Mouse (Mus musculus) CD4-positive, CD25-positive, alpha-beta regulatory T cell, adult 2 months (primary cell): Measurements from ENCODE around the gene Susd4.

Source experiments
- DNase-seq: peaks from one replicate; pipeline ENCODE4 v3.0.0-alpha.2; 2012; ENCODE audit warnings: low read depth, low spot score

The Susd4 gene

DNA sequence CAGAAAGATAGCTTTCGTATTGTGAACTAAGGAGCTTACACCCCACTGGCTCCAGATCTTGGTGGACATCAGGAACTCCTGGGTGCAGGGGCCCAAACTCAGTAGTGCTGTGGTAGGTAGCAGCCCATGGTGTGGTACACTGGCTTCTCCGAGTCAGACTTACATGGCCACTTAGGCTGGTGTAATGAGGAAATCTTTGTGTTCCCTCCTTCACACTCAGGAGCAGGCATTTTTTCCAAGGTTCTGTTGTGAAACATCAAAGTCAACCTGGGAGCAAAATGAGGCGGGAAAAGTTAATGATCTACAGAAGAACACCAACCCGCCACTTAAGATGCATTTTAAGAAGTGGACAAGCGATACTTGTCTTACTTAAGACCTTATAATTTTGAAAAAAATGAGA is 21.8 kb downstream of the Susd4 start:
- DNase-seq: no peak

DNA sequence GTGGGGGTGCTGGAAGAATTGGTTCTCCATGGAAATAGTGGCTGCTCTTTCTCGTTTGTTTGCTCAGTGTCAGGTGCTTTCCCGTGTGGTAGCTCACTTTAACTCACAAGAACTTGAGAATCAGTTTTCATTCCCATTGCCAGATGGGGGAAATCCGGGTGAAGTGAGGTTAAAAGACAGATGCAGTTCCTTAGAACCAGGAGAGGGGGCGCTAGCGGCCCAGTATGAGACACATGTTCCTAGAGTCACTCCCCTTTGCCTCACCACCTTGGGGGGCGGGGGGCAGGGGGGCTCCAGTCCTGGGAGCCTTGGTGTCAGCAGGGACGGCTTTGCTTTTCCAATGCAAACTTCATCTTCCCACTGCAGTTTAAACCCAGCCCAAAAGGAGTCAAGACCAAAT is 23.4 kb downstream of the Susd4 start:
- DNase-seq: no peak

DNA sequence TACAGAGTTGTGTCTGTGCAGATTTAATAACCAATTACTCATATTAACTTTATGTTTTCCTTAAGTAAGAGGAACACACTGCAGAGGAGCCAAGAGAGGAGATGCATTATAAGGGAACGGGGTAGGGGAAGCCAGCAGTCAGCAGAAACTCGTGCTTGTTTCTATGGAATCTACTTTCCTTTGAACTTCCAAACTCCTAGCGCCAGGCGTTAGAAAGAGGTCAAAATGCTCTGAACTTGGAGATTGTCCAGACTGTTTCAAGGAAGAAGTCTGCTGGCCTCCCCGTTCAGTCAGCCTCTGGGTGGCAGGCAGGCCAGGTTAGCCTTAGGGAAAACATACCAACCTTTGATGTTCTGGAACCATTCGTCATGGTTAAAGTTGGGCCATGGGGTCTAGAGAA is 25.2 kb downstream of the Susd4 start:
- no peak for DNase-seq

DNA sequence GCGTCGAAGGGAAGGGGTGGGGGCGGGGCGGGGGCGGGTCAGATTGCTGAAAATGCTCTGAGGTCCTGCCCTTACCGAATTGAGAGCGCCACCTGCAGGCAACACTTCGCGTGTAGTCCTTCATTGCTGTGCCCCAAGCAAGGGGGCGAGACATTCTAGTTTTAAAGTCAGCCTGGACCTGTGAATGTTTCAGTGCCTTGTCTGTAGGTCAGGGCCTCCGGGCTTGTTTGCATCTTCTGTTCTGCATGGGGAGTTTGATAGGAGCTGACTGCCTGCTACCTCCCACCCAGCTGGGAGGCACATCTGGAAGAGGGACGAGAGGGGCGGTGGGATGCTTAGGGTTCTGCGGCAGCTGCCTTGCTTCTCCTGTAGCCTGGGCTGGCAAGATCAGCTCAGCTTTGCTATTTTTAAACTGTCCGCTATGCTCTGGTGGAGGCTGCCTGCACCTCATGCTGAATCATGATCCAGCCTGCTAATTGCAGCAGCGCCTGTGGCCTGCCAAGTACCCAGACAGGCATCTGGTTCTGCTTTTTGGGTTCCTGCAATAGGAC is 28.9 kb downstream of the Susd4 start:
- peak; percentile 63 for DNase-seq

DNA sequence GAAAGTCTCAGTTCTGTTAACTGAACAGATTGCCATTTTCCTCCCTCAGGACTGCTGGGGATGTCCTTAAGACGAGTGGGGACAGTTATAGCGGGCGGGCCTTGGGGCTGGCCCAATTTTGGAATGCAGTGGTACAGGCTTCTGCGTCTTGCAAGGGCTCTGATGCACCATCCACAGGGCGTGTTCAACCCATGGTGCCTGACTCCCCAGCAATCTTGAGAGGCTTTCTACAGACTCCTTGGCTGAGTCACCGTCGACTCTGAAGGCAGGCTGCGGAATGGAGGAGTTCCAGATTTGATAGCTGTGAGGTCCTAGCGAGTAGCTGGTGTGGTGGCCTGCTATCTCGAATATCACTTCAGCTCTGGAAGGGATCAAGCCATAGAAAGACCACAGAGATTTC is 30.6 kb downstream of the Susd4 start:
- no peak for DNase-seq

DNA sequence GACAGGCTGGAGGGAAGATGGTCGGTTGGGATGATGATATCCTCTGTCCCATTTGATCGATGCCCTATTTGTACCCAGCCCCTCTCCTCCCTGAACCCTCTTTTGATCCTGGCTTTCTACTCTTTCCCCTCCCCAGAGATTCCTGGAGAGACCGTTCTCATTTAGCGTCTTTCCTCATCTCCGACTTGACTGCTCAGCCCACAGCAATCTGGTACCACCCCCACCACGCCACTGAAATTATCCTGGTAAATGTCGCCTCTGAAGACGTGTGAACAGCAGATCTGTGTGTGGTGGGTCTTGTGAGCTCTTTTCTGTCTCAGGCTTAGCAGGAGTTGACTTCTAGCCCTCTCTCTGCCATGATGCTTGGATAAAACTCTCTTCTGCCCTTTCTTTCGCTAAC is 31.0 kb downstream of the Susd4 start:
- no peak for DNase-seq

DNA sequence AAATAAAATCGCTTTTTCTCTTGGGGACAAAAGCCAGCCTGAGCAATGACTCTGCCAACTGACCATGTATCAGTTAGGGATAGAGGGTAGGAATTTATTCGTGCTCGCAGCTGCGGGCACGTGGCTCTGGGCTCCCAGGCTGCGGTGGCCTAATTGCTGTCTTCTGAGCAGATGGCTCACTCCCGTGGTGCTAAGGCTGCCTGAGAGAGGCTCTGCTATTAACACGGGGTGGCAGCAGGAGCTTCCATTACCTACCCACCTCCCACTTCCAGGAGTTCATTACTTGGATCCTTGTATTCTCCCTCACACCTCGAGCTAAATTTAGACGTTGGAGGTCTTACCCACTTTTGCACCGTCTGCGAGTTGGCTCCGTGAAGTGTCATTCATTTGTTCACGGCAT is 33.4 kb downstream of the Susd4 start:
- no peak for DNase-seq

DNA sequence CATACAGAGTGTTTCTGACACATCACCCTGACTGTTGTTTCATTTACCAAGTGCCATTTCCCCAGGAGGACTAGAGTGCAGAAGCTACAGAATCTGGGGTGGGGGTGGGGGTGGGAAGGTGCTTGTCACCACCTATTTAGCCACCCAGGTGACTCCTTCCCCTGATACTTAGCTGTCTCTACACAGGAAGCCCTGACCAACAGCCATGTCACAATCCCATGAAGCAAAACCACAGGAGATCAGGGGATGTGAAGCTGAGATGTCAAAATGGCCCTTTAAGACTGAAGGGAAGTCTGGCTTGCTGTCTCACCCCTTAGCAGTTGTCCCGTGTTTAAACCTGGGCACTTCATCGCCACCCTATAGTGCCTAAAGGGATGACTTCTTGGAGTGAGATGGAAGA is 37.9 kb downstream of the Susd4 start:
- DNase-seq: no peak

DNA sequence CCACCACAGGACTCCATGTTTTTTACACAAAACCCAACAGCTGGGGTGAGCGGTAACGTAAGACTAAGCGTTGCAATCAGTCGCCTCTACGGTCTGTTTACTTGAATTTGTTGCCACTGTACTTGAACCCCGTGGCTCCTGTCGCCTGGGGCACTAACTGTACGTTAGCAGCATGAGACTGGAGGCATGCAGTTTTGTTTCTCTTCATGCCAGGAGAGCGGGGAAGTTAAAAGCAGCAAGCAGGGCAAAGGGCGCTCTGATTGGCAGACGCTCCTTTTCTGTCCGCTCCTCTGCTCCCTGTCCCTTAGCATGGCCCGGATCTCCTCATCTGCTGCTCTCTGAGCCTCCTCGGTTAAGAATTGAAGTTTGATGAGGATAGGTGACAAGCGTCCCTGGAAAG is 39.2 kb downstream of the Susd4 start:
- DNase-seq: no peak

DNA sequence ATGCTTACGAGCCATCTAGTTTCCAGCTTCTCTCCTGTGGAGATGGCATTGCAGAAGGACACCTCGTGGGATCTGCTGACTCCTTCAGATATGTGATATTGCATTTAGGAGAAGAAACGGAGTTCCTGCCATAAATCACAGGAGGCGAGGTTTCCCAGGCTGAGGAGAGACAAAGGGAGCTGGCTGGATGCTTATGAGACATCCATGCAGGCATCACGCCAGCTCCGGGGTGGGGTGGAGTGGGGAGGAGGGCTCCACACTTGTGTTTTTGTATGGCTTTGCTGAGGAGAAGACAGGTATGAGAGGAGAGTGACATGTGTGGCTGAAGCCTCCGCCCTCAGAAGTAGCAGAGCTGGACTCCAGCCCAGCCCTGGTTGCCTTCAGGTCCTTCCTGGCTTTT is 50.3 kb downstream of the Susd4 start:
- DNase-seq: no peak

DNA sequence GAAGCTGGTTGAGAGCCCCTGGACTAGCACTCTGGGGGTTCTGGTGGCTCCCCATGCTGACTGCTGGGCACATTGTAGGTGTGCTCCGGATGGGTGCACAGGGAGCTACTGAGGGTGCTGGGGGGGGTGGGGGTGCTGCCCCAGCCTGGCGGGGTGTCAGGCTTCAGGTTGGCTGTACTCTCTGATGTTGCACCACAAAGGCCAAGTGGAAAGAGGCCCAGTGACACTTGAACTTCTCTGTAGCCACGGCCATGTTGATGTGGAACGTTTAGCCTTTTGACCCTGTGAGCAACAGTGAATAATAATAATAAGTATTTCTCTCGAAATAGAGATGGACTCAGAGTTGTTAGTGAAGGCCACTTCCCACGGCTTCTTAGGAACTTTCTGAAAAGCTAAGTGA is 50.9 kb downstream of the Susd4 start:
- DNase-seq: no peak

DNA sequence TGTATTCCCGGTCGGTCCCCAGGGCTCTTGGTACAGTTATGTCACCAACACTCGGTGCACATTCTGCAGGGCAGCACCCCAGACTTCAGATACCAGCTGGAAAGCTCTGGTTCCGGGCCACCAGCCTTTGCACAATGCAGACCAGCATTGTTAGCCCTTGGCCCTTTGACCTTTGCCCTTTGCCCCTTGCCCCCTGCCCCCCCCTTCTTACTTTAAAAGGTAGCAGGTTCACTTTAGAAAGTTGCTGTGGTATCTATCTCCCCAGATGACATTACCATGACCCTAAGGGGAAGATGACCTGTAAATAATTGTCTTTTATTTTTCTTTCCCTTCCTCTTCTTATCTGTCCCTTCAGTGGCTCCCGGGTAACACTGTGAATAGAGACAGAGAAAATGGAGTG is 53.4 kb downstream of the Susd4 start:
- no peak for DNase-seq

DNA sequence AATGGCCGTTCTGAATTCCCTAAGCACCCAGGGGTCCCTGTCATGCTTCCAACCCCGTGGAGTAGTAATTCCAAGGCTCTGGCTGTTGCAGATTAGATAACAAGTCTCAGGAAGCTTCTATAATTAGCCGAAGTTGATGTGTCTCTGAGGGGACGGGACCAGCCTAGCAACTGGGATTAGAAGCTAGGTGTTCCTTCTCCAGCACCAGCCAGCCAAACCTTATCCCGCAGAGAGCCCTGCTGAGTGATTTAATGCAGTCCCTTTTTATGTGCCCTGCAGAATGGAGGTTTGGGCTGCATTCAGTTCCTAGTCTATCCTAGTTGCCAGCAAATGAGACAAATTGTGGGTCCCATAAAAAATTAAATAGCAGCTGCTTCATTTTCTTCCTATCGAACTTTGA is 54.0 kb downstream of the Susd4 start:
- no peak for DNase-seq

DNA sequence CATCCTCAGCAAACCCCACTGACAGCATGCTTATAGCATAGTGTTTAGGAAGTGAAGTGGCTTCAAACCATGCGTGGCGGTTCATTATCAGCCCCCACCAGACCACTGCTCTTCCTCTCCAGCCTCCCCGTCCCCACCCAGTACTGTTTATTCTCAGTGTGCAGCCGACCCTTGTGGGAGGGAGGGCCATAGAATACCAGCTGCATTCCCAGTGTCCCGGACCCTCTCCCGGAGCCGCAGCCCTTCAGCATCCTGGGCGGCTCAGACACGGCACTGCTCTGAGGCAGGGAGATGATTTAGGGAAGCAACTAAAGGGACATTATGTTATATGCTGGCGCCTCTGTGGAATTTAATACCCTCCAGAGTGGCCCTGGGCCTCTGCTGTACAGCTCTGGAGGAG is 55.3 kb downstream of the Susd4 start:
- DNase-seq: no peak

DNA sequence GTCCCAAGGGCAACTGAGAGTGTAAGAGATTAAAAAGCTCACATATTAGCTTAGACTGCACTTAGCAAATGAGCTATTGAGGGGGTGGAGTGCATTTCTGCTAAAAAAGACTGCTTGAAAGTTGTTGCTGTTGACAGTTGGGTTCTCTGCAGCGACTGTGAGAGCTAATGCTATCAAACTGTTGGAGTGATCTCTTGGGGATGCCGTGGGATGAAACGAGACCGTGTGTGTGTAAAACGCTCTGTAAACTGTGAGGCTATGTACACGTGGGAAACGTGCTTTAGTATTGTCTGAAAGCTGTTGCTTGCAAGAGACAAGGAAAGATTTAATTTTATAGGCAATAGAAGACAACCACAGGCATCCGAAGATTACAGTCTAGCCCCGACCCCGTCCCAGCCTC is 59.1 kb downstream of the Susd4 start:
- no peak for DNase-seq

DNA sequence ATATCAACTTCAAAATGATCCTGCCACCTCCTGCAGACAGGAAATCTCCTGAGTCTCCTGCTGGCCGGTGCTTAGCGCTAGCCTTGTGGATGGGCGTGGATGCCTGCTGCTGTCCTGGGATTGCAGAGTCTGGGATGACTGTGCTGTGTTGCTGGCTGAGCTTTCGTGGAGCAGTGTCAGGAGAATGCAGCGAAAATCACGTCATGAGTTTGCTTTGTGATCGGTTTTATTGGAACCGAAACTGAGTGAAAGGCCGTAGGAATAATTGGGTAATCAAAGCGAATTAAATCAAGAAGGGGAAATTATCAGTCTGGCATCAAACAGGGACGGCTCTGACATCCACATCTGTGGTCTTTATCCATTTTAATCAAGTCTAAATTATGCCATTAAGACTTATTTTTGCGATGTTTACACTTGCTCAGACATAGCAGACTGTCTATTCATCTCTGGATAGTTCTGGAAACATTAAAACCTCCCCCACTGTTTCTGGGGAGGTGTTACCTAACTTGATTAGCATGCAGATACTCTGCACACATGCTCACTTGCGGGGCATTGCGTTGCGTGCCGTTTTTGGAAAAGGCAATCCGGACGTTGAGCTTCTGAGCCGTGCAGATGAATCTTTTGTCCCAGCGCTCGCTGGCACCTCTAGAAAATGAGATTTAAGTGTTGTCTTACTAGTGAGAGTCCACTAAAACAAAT is 60.2 kb downstream of the Susd4 start:
- no peak for DNase-seq

DNA sequence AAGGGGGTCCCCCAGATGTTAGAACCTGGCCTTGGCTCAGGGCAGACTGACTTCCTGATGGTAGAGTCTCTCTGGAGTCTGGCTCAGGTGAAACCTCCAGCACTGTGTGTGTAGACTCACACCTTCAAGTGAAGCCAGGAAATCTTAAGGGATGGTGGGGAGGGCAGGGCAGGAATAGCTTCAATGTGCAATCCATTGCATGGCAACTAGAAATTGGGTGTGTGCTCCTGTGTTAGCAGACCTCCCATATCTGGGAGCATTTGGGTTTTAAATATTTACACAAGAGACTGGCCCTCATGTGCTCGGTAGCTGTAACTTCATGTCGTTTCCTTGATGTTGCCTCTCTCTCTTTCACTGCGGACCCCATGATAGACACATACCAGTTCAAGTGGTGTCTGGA is 62.9 kb downstream of the Susd4 start:
- DNase-seq: no peak

DNA sequence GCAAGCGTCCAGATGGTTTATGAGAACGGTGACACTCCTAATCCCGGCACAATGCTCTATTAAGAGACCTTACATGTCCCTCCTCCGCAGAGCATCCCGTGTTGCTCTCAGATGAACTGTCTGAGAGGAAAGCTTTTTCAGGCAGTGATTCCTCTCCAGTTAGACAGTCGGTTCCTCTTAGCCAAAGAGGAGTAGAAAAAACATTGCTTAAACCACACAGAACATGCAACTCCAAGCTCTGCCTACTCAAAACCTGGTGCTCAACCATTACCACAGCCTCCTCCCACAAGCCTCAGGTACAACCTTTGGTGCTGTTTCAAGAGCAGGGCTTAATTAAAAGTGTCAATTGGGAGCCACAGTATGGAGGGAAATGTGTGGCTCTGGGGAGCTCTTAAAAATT is 74.4 kb downstream of the Susd4 start:
- DNase-seq: no peak

DNA sequence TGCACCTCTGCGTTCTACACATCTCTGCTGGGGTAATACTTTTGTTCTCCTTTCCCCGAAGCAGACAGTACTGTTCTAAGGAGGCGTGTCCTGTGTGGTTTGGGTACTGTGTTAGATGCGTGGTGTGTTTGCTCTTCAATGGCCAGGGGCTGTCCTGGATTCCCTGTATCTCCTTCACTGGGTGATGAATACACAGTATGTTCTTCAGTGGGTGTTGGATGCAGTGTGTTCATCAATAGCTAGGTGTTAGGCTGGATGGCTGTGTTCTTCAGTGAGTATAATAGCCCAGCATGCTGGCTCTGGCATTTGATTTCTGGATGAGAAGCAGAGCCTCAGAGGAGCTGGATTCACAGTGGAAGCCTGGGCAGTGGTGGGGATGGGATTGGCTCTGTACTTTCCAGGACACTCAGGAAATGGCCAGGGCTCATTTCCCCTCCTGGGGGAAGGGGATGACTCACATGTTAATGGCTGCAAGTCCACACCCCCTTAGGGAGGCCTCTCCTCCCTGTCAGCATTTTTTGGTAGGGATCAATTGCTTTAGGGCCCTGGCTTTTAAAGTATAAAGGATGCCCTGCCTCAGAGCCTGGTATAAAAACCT is 75.8 kb downstream of the Susd4 start:
- no peak for DNase-seq

DNA sequence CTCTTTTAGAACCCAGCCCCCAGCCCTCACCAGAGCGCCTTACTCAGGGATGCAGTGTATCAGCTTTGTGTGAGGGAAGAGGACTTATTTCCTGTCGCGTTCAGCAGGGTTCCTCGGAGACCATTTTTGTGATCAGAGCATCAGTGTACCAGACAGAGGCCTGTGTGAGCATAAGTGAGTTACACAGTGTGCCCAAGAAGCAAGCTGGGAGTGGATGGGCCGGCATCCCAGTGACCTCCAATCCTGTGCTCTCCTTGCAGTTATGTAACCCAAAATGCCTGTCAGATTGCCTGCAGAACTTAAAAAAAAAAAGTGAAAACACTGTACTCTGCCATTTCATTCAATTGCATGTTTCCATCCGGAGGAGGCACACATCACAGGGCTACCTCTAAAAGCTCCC is 76.4 kb downstream of the Susd4 start:
- DNase-seq: no peak

DNA sequence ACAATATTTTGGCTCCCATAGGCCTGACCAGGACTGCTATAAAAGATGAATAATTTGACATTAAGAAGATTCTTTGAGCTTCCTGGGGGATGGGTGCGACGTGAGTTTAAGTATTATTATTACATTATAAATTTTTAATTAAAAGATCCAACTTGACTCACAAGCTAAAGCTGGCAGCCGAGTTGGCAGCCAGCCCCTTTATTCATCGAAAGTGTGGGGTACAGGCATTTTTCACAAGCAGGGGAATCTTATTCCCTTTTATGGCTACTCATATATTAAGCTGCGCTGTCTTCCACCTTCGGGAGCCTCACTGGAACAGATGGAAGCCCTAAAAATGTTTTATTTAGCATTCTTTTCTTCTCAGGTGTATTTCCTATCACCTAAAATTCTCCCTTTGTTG is 76.9 kb downstream of the Susd4 start:
- DNase-seq: no peak

DNA sequence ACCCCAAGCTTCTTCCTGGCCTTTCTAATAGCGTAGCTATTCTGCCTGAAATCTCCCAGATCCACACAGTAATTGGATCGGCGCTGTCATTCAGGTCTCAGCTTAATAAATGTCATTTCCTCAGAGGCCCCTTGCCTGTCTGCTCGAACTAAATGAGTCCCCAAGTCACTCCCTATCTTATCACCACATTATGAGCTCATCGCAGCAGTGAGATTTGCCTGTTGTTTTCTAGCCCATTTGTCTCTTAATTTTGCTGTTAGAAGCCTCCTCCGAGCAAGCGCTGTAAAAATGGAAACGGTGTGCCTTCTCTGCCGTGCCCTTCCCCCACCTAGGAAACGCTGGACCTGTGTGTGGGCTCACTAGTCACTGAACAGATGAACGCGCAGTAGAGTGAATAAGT is 85.9 kb downstream of the Susd4 start:
- no peak for DNase-seq

DNA sequence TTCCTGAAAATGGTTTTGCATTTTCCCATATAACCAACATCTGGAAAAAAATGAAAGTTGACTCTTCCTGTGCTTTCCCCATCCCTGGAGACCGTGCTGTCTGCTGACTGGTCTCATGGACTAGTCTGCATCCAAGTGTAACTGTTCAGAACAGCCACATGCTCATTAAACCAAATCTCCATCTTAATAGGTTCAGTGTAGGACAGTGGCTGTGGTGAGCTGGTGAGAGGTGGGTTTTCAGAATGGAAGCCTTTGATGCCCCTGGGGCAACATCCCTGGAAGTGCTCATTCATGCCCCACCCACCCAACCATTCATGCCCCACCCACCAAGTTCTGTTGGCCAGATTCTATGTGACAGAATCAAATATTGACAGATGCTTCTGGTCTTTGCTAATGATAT is 86.4 kb downstream of the Susd4 start:
- no peak for DNase-seq

DNA sequence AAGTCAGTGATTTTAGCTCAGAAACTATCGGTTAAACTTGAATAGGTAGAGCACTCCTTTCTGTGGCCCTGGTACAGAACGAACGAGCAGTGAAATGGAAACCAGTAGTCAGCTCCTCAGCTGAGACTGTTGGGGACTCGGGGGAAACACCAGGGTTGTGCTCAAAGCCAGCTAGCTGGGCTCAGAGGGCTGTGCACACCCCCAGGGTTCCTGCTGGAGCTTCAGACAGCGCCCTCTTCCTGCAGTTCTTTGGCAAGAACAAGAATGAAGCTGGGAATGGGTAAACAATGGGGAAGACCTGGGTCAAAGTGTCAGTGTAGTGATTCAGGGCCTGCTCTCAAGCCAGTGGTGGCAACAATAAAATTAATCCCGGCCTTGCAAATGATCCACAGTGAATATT is 88.5 kb downstream of the Susd4 start:
- DNase-seq: no peak
